Mouse (Mus musculus) colon, adult 2 months (tissue): Measurements from ENCODE around the gene Dmac1. TPM values are rescaled to one million over a fixed set of nuclear protein-coding genes. Genes with fewer than 3 reads are reported as not detected.

ENCODE experiments used
- polyA plus RNA-seq: library from polyadenylated mRNA; depleted of rRNA; stranded (reverse); fragments of >200 nt; gene quantifications from 2 replicates; pipeline ENCODE4 v1.2.3, GENCODE M21; 2012; rRNA removed

The Dmac1 gene
- polyA plus RNA-seq: 36.1 and 46.7 TPM in 2 replicates

DNA sequence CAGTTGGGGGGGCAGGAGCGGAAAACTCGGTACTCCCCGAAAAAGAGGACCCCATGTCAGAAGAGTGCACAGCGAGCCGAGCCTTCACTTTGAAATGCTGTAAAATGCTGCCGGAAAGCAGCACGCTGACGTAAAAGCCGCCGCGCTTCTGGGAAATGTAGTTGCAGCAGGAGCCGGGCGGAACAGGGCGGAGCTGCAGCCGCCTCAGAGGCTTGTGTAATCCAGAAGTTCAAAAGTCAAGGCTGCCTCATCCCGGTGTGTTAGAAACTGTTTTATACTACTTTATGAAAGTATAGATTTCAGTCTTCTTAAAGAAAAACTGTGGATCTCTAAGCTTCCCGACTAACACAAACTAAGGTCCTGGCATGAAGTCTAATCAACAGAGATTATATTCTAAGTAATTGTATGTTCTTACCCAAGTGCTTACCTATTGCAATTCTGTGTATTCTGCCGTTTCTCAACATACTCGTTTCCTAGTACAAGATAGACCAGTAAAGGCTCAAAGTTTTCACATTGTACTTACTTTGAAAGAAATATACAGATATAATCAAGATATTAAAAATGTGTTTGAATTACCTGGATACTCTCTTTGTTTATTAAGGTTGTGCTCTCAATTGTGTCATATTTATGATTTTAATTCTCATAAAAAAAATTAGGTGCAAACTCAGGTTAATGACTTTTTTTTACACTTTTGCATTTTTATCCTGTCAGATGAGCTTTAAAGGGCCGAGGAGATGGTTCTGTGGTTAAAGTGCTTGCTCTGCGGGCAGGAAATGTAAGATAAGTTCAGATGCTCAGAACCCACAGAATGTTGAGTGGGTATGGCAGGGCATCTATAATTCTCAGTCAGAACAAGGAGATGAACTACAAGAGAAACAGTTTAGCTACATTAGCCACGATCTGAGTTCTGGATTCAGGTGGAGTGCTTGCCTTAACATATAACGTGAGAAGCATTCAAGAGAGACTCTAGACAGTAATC is at the start of gene Dmac1:
Dmac1 (minus strand) TSS at position 109 of the 979 bp plus-strand sequence.

